Mouse (Mus musculus) midbrain, embryonic 15.5 days (tissue): ENCODE data around the gene Mllt1. TPM values are rescaled to one million over a fixed set of nuclear protein-coding genes. Genes with fewer than 3 reads are reported as not detected.

Source experiments
- polyA plus RNA-seq: library from polyadenylated mRNA; unstranded; fragments of >200 nt; fragmentation: Nextera tagmentation; extraction: Ambion mirVana; gene quantifications from 2 replicates; pipeline ENCODE4 v1.2.1, GENCODE M21; 2015

The Mllt1 gene
- polyA plus RNA-seq, 1 experiment from 2014 or later: 103 TPM

Other genes with a start within 250 kb of the Mllt1 start
- gene Ndufa11, start 217.6 kb downstream of the Mllt1 start, polyA plus RNA-seq: 516 and 531 TPM in 2 replicates
- 15.5 and 18.2 TPM in 2 replicates for gene Vmac, start 217.4 kb downstream of the Mllt1 start, polyA plus RNA-seq
- 4.1 and 4.6 TPM in 2 replicates for gene Nrtn, start 177.9 kb downstream of the Mllt1 start, polyA plus RNA-seq
- gene Dus3l, start 170.7 kb downstream of the Mllt1 start, polyA plus RNA-seq: 100.0 and 104 TPM in 2 replicates
- 1.4 TPM in 2 replicates for gene Prr22, start 165.2 kb downstream of the Mllt1 start, polyA plus RNA-seq
- 5.4 and 6.0 TPM in 2 replicates for gene Rfx2, start 104.4 kb downstream of the Mllt1 start, polyA plus RNA-seq
- gene Acsbg2, start 61.0 kb downstream of the Mllt1 start, polyA plus RNA-seq: not detected in 2 replicates
- gene 1700061G19Rik, start 59.9 kb downstream of the Mllt1 start, polyA plus RNA-seq: 0.37 and 0.49 TPM in 2 replicates
- not detected in 2 replicates for gene Acer1, start 46.7 kb upstream of the Mllt1 start, polyA plus RNA-seq
- gene Clpp, start 54.9 kb upstream of the Mllt1 start, polyA plus RNA-seq: 180 and 188 TPM in 2 replicates
- 53.2 and 57.1 TPM in 2 replicates for gene Alkbh7, start 61.9 kb upstream of the Mllt1 start, polyA plus RNA-seq
- 0.68 and 0.83 TPM in 2 replicates for gene Pspn, start 64.6 kb upstream of the Mllt1 start, polyA plus RNA-seq
- gene Gtf2f1, start 75.9 kb upstream of the Mllt1 start, polyA plus RNA-seq: 76.8 TPM in 2 replicates
- 0.43 and 0.73 TPM in 2 replicates for gene Gm17949, start 76.1 kb upstream of the Mllt1 start, polyA plus RNA-seq
- 29.9 and 30.5 TPM in 2 replicates for gene Khsrp, start 96.1 kb upstream of the Mllt1 start, polyA plus RNA-seq
- gene Slc25a41, start 106.2 kb upstream of the Mllt1 start, polyA plus RNA-seq: not detected in 2 replicates
- gene Crb3, start 123.7 kb upstream of the Mllt1 start, polyA plus RNA-seq: 1.5 and 2.0 TPM in 2 replicates
- gene Slc25a23, start 124.4 kb upstream of the Mllt1 start, polyA plus RNA-seq: 42.5 TPM in 2 replicates
- 5.8 TPM in 2 replicates for gene Dennd1c, start 143.1 kb upstream of the Mllt1 start, polyA plus RNA-seq
- gene Tubb4a, start 152.4 kb upstream of the Mllt1 start, polyA plus RNA-seq: 388 and 395 TPM in 2 replicates
- gene Tnfsf9, start 169.9 kb upstream of the Mllt1 start, polyA plus RNA-seq: 7.4 and 8.1 TPM in 2 replicates
- gene Cd70, start 214.4 kb upstream of the Mllt1 start, polyA plus RNA-seq: 1.1 and 1.2 TPM in 2 replicates